Mouse (Mus musculus) embryo, embryonic 10.5 days (tissue): Measurements from ENCODE around the gene Dctpp1.

Experiments
- DNase-seq: peaks from one replicate; pipeline ENCODE4 v3.0.0-alpha.2; 2015; ENCODE audit warnings: low spot score

Dctpp1 gene

DNA sequence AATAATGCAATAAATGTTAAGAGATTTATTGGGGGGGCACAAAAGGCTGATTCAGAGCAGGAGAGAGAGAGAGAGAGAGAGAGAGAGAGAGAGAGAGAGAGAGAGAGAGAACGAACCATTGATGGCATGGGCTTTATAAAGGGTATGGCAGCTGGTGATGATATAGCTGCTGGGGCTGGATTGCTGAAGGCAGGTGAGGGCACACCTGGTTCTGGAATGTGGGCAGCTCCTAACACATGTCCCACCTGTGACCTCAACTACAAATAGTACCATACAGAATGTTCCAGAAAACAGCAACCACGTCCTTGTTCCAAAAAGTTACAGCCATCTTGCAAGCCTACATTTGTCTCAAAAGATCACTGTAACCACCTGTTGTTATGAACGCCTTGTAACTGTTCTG, 29.1 kb downstream of the Dctpp1 start:
- DNase-seq: no peak

DNA sequence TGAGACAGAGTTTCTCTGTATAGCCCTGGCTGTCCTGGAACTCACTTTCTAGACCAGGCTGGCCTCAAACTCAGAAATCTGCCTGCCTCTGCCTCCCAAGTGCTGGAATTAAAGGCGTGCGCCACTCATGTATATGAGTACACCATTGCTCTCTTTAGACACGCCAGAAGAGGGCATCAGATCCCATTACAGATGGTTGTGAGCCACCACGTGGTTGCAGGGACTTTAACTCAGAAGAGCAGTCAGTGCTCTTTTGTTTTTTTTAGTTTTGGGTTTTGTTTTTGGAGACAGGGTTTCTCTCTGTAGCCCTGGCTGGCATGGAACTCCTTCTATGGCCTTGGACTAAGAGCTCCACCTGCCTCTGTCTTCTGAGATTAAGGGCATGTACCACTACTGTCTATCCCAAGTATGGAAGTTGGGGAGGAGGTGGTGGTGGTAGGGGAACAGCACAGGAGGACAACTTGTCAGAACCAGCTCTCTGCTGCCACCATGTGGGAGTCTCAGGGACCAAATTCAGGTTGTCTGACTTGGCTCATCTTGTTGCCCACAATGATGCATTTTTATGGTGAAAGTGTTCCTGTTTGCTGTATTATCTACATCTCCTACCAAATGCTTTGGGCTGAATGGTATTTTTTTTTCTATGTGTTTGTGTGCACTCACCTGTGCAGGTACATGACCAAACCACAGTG, 31.8 kb downstream of the Dctpp1 start:
- DNase-seq: peak; percentile 85

DNA sequence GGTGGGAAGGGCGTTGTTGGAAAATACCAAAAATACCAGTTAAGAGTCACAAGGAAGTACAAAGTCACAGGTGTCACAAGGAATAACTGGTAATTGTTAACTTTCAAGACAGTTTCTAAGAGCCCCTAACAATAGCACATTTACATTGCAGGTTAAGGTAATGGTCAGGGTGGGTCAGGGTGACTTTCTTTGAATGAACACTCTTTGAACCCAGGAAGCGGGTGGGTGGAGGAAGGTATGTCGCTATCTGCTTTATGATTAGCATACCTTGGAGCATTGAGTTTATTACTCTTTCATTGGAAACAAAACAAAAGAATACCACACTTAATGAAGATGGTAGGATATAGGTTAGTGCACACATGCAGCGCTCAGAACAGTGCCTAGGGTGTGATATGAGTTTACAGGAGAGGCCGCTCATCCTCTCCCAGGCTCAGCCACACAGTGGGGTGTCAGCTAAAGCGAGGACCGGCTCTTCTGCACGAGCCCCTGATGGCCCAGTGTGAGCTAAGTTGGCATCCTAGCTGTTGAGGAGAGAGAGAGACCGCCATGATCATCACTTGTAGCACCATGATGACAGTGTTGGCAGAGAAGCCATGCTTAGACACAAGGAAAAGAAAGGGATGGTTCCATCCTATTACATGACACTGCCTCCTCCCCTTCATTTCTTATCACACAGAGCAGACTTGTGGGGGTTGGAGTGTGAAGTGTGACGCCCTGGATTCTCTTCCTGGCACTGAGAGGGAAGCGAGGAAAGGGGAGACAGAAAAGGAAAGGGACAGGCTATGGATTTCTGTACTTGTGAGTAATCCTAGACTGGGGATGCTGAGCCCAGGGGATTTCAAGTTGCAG, 35.1 kb downstream of the Dctpp1 start:
- no peak for DNase-seq

DNA sequence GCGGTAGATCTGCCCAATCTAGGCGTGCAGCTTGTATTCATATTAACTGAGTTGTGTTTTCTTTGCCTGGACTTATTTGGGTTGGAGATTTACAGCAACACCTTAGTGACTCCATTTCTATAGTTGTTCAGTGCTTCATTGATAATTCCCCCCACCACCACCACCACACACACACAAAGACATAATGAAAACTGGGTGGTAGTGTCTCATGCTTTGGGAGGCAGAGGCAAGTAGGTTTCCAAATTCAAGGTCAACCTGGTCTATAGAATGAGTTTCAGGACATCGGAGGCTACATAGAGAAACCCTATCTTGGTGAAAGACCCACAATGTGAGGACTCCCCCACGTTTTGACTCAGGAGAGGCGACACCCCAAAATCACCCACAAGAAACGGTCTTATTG, 35.9 kb downstream of the Dctpp1 start:
- DNase-seq: no peak

DNA sequence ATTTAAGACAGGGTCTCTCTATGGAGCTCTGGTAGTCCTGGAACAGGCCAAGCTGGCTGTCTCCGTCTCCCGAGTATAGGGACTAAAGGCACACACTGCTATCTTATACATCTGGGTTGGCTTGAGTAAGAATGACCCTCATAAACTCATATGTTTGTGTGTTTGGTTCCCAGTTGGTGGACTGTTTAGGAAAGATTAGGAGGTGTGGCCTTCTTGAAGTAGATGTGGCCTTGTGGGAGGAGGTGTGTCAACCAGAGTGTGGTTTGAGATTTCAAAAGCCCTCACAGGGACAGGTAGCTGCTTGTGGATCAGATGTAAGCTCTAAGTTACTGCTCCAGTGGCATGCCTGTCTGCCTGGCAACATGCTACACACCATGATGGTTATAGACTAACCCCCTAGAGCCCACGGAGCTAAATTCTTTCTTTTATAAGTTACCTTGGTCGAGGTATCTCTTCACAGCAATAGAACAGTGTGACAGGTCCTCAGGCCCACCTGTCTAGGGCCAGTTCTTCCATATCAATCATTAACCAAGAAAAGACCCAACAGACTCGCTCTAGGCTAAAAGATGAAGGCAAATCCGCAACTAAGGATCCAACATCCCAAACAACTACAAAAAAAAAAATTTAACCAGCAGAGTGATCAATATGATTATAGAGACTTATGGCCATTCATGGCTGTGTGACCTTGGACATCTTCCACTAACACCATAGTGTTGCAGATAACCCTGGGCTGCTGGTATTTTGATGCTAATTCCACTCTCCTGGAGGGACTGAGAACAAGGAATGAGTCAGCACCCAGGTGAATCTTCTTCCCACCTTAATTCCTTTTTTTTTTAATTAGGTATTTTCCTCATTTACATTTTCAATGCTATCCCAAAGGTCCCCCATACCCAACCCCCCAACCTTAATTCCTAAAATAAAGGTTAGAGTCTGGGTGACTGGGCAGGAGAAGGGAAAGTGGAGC, 36.7 kb downstream of the Dctpp1 start:
- DNase-seq: no peak

DNA sequence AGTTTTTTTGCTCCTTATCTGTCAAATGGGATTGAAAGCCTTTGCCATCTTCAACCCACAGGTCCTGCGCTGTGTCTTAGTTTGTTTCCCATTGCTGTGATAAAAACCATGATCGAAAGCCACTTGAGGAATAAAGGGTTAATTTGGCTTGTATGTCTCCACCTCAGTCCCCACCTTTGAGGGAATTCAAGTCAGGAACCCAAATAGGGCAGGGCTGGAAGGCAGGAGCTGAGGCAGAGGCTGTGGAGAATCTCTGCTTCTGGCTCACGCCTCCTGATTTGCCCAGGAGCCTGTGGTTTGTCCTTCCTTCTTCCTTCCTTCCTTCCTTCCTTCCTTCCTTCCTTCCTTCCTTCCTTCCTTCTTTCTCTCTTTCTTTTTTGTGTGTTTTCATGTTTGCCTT, 37.4 kb downstream of the Dctpp1 start:
- DNase-seq: no peak

DNA sequence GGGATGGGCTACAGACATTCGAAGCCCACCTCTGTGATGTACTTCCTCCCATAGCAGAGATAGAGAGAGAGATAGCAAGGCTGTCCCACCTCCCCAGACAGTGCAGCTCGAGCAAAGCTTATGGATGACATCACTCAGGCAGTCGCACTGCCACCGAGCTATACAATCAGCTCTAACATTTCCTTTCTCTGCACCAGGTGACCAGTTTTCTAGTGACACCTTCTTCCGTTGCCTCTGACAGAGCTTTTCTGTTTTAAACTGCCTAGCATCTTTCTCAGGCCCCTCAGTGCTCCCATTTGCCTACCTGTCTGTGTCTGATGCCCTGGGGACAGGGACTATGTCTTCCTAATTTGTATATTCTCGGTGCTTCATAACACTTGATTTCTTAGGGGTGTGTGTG, 40.1 kb downstream of the Dctpp1 start:
- no peak for DNase-seq

DNA sequence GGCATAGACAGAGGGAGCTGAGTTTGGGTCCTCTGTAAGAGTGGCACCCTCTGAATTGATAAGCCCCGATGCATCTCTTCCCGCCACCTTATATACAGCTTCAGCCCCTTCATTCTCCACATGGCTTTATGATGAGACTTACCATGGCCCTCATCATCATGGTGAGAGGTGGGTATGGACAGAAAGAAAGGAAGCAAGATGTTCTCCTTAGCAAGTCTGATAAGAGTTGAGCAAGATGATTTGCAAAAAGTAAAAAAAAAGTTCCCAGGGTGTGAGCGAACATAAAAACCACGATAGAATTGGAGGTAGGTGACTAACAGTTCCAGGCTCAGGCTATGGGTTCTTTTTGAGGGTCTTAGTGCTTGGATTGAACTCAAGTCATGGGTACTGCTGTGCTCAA, 41.8 kb downstream of the Dctpp1 start:
- DNase-seq: no peak

DNA sequence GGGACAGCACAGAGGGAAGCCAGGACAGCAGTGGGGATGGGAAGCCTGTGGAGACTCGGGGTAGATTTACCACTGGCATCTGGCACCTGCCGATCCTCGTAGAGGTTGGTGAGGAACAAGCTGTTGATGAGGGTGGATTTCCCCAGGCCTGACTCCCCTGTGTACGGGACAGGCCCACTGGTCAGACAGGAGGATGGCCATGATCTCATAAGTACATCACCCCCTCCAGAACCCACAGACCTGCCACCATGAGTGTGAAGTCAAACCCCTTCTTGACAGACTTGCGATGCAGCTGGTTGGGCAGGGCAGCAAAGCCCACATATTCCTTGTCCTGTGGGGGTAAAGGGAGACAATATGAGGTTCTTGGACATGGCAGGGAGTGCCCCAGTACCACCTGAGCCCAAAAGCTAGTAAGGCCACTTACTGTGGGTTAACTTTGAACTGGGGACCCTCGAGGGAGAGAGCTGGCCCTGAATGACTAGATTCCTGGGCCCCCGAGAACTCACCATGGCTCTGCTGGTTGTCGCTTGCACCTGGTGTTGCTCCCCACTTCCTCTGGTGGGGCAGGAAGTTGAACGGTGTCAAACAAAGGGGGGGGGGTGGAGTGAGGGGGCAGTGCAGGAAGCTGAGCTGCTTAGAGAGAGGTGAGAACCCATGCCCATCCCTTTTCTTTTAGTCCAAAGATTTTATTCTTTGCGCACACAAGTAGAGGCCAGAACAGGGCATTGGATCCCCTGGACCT, 42.4 kb downstream of the Dctpp1 start:
- DNase-seq: no peak

DNA sequence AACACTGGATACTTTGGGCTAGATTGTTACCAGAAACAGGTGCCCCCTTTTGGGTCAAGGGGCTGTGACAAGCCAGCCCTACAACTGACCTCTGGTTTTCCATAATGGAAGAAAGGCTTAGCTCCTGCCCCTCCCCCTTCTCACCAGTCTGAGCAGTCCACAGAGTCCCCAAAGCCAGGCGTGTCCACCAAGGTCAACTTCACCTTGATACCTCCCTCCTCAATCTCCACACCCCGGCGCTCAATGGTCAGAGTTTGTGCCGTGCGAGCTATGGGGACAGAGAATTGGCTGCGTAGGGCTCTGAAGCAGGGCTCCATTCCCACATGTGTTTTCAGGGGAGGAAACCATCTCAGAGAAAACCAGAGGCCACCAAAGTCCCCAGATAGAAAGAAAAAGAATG, 43.0 kb downstream of the Dctpp1 start:
- no peak for DNase-seq

DNA sequence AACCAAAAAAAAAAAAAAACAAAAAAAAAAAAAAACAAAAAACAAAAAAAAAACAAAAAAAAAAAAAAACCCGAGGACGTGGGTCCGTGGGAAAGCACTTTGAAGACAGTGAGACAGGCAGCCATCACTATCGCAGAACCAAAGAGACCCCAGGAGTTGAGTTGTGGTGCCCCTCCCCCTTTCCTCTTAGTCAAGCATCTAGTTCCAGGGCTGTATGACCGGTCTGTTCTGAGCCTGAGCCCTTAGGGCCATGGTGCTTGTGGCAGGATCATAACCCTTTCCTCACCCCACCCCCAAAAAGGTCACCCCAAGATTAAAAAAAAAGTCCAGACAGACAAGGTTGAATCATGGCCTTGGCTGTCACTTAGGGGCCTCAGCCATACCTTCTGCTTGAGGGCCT, 44.2 kb downstream of the Dctpp1 start:
- no peak for DNase-seq

DNA sequence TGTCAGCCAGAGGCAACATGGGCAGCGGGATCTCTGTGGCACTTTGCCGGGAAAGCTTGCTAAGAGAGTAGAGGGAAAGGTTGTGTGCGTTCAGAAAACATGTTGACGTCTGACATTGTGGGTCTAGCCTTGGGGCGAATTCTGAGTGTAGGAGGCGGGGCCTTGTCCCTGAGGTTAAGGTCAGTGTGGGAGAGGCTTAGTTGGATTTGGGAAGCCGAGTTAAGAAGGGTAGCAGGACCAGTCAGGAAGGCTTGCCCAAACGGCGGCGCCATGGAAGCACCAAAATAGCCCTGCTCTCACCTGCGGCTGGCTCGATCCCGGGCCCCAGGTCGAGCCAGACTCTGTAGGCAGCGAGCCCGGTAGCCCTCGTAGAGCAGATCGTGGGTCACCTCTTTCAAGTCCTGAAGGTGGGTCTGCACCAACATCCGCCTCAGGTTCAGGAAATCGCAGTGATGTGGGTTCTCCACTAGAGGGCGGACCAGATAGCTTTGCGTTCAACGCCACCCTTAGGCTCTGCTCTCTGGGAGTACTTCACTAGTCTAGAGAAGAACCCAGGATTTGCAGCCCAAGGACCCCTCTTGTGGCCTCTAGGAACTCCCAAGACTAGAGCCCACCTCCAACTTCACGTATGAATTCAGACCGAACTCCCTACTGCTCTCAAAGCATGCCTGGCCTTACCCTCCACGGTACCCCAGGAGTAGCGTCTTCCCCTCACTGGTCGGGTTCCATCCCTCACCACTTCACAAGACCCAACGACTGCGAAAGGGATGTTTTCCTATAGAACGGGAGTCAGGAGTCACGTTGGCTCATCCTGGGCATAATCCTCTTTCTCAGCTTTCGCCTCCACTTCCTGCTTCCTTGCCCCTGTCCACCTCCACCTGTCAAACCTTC, 45.3 kb downstream of the Dctpp1 start:
- peak; percentile 90 for DNase-seq

DNA sequence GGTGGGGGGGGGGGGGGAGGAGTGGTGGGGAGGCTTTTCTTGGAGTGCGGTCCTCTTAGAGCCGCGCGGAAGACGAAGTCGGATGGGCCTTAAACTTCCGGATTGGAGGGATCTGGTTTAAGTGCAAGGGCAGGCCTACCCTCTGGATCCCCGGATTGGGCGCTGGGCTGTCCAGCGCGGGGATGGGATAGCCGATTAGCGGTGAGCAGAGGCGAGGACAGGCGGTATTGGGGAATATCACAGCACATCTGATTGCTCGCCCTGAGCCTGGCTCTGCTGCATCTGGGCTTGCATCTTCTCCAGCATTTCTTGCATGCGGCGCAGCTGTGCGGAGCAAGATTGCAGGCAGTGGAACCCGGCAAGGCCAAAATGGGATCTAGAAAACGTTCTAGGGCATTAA, 46.0 kb downstream of the Dctpp1 start:
- peak; percentile 27 for DNase-seq

DNA sequence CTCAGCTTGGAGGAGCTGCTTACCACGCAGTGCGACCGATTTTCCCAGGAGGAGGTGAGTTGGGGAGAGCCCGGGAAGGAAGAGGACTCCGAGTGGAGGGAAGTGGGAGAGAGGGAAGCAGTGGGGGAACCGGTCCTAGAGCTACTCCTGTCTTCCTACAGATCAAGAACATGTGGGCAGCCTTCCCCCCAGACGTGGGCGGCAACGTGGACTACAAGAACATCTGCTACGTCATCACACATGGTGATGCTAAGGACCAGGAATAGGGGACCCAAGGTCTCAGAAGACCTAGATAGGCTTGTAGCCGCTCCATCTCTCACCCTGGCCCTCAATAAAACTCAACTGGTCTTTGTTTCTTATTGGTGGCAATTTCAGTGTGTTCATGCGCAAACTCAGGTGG, 46.6 kb downstream of the Dctpp1 start:
- DNase-seq: no peak

DNA sequence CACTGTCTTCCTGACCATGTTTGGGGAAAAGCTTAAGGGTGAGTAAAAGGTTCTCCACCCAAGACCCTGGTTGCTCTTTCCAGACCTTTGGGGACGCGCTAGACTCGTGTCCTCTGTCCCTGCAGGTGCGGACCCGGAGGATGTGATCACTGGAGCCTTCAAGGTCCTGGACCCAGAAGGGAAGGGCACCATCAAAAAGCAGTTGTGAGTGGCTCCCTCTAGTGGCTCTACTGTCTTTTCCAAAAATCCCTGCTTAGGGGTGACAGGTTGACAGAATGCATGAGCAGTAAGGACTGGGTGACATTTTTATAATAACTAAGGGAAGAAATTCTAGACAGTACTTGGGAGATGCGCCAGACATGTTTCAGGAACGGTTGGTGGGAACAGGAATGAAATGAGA, 47.0 kb downstream of the Dctpp1 start:
- DNase-seq: peak; percentile 70

DNA sequence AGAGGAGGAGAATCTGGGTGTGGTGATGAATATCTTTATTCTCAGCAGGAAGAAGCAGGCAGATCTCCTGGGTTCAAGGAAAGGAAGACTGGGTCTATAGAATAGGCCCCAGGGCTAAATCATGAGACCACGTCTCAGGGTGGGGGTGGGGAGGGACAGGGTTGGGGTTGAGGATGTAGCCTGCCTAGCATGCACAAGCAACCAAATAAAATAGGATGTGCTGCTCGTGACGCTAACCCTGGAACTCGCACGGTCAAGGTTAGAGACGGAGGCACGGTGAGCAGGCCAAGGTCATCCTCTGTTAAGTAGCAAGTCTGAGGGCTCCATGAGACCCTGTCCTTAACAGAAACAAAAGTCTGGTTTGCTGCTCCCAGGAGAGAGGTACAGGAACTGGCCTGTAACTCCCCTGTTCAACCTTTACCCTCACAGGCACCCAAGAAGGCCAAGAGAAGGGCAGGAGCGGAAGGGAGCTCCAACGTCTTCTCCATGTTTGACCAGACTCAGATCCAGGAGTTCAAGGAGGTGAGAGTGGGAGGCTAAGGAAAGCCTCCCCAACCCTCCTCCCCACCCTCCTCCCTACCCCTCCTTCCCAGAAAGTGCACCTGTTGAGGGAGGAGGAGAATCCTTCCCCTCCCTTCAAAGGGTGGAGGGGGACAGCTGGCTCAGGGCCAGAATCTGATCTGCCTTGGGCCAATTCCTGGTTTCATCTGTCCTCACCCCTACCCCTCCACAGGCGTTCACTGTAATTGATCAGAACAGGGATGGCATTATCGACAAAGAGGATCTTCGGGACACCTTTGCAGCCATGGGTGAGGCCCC, 47.9 kb downstream of the Dctpp1 start:
- DNase-seq: no peak

DNA sequence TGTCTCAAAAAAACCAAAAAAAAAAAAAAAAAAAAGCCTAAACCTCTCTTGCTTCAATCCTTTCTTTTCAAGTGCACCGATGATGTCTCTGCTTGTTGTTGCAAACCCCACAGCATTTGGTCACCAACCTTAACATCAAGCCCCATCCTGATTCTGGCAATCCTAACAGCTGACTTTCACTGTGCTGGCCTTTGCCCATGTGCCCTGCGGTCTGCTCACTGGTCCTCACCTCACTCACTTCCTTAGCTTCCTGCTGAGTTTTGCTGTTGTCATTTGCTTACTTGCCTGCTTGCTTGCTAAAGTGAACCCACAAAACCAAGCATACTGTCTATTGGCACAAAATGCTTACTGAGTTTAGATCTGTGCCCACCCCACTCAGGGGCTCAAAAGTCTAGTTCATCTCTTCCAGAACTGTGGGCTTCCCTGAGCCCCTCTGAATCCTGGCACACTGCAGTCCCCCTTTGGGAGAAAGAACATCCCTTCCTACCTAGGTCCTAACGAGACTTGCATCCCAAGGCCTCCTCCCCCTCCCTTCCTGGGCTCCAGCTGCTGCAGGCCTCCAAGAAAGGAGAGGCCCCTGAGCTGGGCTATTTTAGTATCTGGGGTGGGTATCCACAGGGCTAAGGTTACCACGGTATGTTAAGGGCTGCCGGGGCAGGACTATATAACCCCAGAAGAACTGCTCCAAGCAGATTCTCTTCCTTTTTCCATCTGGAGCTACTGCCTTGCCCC, 49.3 kb downstream of the Dctpp1 start:
- no peak for DNase-seq

DNA sequence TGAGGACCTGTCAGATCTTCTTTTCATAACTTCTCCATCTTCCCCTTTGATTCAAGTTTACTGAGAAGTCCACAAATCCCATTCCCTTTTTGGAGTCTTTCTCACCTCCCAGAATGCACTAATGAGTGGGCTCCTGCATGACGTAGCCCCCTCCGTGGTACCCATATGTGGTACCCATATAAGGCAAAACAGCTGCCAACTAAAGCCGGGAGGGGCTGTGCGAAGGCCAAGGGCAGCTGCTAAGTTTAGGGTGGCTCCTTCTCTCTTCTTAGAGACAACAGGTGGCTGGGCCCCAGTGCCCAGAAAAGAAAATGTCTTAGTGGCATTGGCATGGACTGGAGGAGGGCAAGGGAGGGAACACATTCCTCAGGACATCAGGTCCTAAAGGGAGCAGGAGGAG, 50.2 kb downstream of the Dctpp1 start:
- DNase-seq: no peak

DNA sequence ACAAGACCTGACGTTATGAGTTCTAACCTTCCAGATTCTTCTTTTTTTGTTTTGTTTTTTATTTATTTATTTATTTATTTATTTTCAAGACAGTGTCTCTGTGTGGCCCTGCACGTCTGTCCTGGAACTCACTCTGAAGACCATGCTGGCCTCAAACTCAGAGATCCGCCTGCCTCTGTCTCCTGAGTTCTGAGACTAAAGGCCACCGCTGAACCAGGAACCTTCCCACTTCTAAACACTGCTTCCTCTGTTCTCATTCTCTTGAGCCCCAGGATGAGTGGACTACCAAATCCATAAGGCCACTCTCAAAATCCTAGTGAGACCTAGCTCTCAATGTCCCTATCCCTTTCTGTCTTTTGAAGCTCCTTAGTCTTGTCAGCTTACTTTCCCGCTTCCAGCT, 50.7 kb downstream of the Dctpp1 start:
- DNase-seq: no peak
